Mouse (Mus musculus) erythroblast, embryonic 14.5 days (primary cell): ENCODE data around the gene Rgs19.

Experiments used
- GATA1 ChIP-seq: IDR thresholded peaks from 2 replicates; pipeline ENCODE4 v1.6.1; 2012; ENCODE audit warnings: low read length, inconsistent platforms, mixed read lengths
- TAL1 ChIP-seq: IDR thresholded peaks from 3 replicates; pipeline ENCODE4 v1.6.1; 2012; ENCODE audit warnings: low read length, inconsistent platforms, mixed read lengths

DNA sequence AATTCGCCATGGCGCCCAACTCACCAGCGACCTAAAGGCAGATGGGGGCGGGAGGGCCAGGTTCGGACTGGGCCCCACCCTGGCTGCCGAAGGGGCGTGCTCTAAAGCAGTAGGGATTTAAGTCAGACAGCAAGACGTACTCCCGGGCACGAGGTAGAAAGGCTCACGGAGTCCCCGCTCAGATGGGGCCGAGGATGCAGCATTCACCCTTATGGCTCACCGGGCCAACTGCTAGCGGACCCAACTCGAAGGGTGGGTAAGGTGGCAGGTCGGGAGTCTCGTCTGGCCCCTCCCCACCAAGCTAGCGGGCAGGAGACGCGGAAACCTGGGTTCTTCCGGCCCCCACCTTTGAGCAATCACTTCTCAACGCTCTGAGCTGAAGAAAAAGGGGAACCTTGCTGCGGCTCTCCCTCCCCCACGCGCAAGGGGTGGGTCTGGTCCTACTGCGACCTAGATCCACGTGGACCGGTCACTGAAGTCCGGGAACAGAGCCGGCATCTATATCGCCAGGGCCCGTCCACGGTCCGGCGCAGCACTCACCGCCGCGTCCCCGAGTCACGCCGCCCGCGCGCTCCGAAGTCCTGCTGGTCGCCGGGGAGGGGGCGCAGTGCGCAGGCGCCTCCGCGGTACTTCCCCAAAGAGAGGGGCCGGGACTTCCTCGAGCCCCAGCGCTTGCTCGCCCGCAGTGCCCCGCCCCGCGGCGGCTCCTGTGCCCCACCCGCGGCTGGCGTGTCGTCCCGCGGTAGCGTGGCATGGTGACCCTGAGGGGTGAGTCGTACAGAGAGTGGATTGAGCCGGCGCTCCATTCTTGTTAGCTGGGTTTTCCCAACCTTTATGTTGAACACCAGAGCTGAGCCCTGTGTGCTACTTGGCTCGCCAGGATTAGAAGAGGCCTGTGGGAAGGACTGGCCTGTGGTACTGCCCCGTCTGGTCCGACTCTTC lies at the start of gene Rgs19:
- TF ChIP-seq TAL1 (no peak), GATA1 (no peak)
